Mouse (Mus musculus): Measurements from ENCODE around the gene Stk38l. TPM values are rescaled to one million over a fixed set of nuclear protein-coding genes. Genes with fewer than 3 reads are reported as not detected.

Stk38l gene
- 1.2 and 1.4 TPM in 2 replicates for polyA plus RNA-seq (2012; rRNA removed)

GRCm38 (mm10) chr6:146724581-146725383, at the start of gene Stk38l:
TSS of gene Stk38l (plus strand) at chr6:146724995.

GRCm38 (mm10) chr6:146795924-146796545, 71.2 kb downstream of the Stk38l start, which contains the start of gene Arntl2:
TSS of gene Arntl2 (plus strand) at chr6:146796055.

Other genes with a start within 250 kb of the Stk38l start
- 2.1 and 3.6 TPM in 2 replicates for gene Itpr2, start 222.8 kb upstream of the Stk38l start, polyA plus RNA-seq (2012; rRNA removed)
- gene Fgfr1op2, start 147.8 kb upstream of the Stk38l start, polyA plus RNA-seq (2012; rRNA removed): 32.6 and 74.2 TPM in 2 replicates
- 2.1 and 2.4 TPM in 2 replicates for gene Ints13, start 147.2 kb upstream of the Stk38l start, polyA plus RNA-seq (2012; rRNA removed)
- 4.6 and 6.1 TPM in 2 replicates for gene Med21, start 82.4 kb upstream of the Stk38l start, polyA plus RNA-seq (2012; rRNA removed)
- gene Tm7sf3, start 82.2 kb upstream of the Stk38l start, polyA plus RNA-seq (2012; rRNA removed): 5.1 and 5.7 TPM in 2 replicates
- 4.5 and 5.9 TPM in 2 replicates for gene Arntl2, start 71.1 kb downstream of the Stk38l start, polyA plus RNA-seq (2012; rRNA removed)
- gene Smco2, start 125.1 kb downstream of the Stk38l start, polyA plus RNA-seq (2012; rRNA removed): not detected in 2 replicates
- gene Ppfibp1, start 163.5 kb downstream of the Stk38l start, polyA plus RNA-seq (2012; rRNA removed): 3.4 and 4.8 TPM in 2 replicates
- gene 1700034J05Rik, start 229.4 kb downstream of the Stk38l start, polyA plus RNA-seq (2012; rRNA removed): not detected in 2 replicates